Mouse (Mus musculus): ENCODE results near the gene Mog.
A peak's percentile ranks its signal among the peaks of the same experiment; 100 is the strongest.

DNA sequence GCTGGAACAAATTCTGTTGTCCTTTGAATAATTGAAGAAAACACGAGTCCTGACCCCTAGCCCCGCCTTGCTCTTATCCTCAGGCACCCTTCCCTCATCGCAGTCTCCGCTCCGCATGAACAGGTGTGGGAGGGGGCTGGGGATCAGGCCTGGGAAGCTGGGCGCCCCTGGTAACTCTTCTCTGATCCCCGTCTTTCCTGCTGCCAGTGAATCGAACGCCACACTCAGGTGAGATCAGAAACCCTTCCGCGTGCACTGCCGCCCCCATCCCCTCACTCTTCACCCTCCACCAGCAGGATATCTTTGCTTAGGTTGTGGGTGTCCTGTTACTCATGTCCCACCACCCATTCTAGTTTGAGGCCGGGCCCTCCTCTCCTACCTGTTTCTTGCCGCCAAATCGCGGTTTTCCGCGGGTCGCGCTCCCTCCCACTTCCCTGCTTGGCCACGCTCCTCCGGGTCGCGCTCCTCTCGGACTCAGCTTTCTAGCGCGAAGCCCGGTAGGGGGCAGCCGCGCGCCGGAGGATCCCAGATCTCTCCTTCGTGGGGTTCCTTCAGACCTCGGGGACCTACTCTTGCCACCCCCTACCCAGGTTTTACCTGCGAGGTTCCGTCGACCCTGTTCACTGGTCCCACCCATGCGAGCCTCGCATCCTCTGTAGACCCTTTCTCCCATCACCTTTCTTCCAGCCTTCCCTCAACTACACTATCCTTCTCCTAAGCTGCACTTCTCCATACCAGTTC is 26.5 kb upstream of the Mog start:
- TF ChIP-seq CTCF (IDR thresholded peaks at IDR 0.05; ENCODE audit: borderline replicate concordance, control insufficient read depth, extremely low read depth, insufficient read depth, low read length, poor library complexity) = peak; percentile 52; the same call in 1 of the 2 replicates
- TF ChIP-seq POLR2A (IDR thresholded peaks at IDR 0.05; ENCODE audit: control insufficient read depth, extremely low read depth, insufficient read depth, low read length, poor library complexity) = no peak

Data from thymus, adult 2 months (tissue).